Mouse (Mus musculus) ovary, postnatal 36 days (tissue): ENCODE measurements at regions not wholly inside any gene's neighbourhood (a gene's known extent, or its start where the extent isn't known, plus 50 kb on each side); places are given as distances from the start of the nearest gene placed in this dataset.

Source experiments
- DNase-seq: peaks from one replicate; pipeline ENCODE4 v3.0.0; 2022; ENCODE audit warnings: low spot score, mixed read lengths

DNA sequence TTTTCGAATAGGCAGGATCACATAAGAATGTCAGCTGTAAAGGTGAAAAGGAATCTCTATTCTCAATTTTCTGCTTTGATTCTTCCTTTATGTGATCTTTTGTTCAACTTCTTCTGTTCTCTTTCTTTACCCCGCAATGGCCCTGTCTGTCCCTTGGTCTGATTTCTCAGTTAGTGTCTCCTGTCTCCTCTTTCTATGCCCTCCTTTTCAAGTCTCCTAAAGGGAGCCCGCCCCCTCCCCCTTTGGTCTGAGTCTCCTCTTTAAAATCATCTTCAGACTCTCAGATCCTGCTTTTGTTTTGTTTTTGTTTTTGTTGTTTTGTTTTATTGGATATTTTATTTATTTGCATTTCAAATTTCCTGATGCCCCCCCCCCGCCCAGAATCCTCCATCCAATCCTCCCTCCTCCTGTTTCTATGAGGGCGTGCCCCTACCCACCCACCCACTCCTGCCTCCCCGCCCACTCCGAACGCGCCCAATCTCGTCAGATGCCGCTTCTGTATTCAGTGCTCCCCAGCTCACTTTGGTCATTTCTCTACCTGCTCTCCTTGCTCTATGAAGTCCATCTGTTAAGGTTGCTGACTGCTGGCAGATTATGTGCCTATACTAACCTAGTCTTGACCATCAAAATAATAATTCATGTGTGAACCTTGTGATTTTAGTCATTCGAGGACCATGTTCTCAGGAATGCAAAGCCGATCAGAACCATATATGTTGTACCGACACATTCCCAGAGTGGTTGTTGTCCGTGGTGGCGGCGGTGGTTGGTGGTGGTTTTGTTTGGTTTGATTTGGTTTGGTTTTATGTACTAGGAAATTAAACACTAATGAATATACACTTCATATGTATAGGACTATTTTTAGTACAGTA, 487.9 kb upstream of the Adam24 start:
- no peak for DNase-seq

DNA sequence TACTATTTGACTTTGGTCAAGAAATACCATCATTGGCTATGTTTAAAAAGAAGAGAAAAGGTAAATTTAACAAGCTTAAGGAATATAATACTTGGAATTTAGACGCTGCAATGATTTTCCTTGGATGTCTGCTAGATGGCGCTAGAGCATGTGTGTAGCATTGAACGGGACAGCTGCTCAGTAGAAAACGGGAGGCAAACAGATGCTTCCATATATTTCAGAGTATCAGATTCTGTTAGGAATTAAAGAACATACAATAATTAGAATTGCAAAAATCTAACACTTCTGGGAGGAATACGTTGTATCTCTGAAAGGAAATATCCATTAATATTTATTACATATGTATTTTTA, 487.3 kb upstream of the Adam24 start:
- DNase-seq: no peak

DNA sequence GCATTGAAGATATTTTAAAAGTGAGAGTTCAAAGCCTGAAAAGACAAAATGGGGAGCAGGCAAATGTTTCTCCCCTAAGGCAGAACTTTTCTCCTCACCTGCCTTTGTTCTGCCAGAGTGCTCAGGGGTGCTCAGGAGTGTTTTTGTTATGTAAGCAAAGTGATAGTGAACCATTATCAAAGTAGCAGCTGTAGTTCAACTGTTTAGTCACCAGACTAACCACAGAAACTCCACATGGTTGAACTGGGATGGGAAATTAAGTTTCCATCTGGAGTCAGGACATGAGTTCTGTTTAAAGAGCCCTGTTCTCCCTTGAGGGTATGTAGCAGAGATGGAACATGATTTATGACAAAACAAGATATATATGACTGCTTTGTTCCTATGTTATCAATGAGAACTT, 482.6 kb upstream of the Adam24 start:
- no peak for DNase-seq

DNA sequence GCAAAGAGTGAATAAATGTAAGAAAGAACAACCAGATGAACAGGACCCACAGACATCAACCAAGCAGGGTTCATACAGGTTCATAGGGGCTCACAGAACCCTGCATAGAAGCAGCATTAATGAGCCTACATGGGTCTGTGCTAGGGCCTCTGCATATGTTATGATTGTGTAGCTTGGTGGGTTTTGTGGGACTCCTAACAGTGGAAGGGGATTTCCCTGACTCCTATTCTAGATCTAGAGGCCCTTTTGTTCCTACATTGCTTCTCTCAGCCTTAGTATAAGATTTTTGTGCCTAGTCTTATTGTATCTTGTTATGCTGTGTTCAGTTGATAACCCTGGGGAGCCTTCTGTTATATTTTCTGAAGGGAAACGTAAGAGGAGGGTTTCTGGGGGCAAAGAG, 481.7 kb upstream of the Adam24 start:
- no peak for DNase-seq

DNA sequence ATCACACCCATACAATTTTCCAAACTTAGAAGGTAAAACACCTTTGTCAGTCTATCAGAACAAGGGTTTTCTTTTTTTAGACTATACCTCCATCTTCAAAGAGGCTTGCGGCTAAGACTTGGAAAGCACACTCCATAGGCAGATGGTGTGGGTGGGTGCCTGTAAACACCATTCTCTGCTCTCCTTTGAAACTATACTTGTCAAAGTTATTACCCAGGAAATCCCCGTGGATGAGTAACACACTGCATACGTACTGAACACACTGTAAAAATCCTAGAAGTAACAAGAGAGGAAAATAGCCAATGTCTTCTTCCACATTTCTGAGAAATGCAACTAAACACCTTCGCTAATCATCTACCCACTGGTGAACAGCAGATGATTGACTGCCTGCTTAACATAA, 464.0 kb upstream of the Adam24 start:
- no peak for DNase-seq

DNA sequence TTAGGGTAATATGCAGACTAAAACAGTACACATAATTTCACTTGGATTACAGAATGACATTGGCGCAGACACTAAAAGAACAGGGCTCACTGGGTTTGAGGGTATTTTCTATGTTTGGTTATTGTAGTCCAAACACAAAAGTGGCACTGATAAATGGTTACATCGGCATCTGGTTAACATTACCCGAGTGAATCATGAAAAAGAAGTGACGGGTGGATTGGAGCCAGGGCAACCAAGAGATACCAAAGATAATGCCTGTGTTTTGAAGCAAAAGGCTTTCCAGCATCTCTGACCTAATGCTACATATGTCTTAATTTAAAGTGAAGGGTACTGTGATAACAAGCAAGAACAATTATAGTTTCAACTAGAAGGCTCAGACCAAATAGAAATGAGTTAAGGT, 451.4 kb upstream of the Adam24 start:
- no peak for DNase-seq

DNA sequence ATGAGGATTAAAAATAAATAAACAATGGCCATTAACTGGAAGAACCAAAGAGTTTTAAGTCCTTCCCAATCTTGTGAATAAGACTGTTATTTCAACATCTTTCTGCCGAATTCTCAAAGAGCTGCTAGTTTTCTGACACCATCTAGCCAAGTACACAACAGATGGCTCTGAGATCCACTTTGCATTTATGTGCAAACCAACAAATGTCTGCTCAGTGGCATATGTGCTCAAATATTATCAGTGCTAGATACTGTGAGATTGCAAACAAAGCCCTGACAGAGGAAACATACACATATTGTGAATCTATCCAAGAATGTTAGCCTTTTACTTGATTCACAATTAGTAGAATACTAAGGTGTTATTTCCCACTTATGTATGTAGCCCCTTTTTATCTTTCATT, 447.6 kb upstream of the Adam24 start:
- DNase-seq: no peak
